Mouse (Mus musculus) lung, embryonic 15.5 days (tissue): ENCODE data around the gene Itga8. TPM values are rescaled to one million over a fixed set of nuclear protein-coding genes. Genes with fewer than 3 reads are reported as not detected.

Source experiments
- ATAC-seq: fragments of 200-750 bp; cut with Nextera tagmentation; 2 replicates; pipeline ENCODE4 v1.8.0; 2017; ENCODE audit warnings: moderate number of reproducible peaks, borderline replicate concordance; ENCODE audit not compliant: low FRiP score, low TSS enrichment; ENCODE audit errors: extremely low read depth
- H3K27ac ChIP-seq: fragments of 300-500 bp; sonication (generic); 2 replicates; pipeline ENCODE4 v1.5.1; 2015; ENCODE audit warnings: moderate library complexity, mild to moderate bottlenecking, inconsistent platforms
- H3K27me3 ChIP-seq: fragments of 300-500 bp; sonication (generic); 2 replicates; pipeline ENCODE4 v1.6.1; 2015; ENCODE audit warnings: inconsistent platforms
- H3K36me3 ChIP-seq: fragments of 300-500 bp; sonication (generic); 2 replicates; pipeline ENCODE4 v1.6.1; 2015; ENCODE audit warnings: inconsistent platforms
- H3K4me1 ChIP-seq: fragments of 300-500 bp; sonication (generic); 2 replicates; pipeline ENCODE4 v1.6.1; 2015; ENCODE audit warnings: inconsistent platforms
- H3K4me2 ChIP-seq: fragments of 300-500 bp; sonication (generic); 2 replicates; pipeline ENCODE4 v1.6.1; 2015; ENCODE audit warnings: inconsistent platforms, mild to moderate bottlenecking, moderate library complexity
- H3K4me3 ChIP-seq: fragments of 300-500 bp; sonication (generic); 2 replicates; pipeline ENCODE4 v1.5.1; 2015; ENCODE audit warnings: mild to moderate bottlenecking, inconsistent platforms
- H3K9ac ChIP-seq: fragments of 300-500 bp; sonication (generic); 2 replicates; pipeline ENCODE4 v1.6.1; 2015; ENCODE audit warnings: inconsistent platforms
- H3K9me3 ChIP-seq: fragments of 300-500 bp; sonication (generic); 2 replicates; pipeline ENCODE4 v1.6.1; 2016; ENCODE audit warnings: inconsistent platforms
- WGBS: fragments of 180-500 bp; shearing (Covaris S2); methylation state at CpG from one replicate; pipeline ENCODE4 v1.1.7; 2015; 5-methylcytosine and 5-hydroxymethylcytosine counted together
- polyA plus RNA-seq: library from polyadenylated mRNA; unstranded; fragments of >200 nt; fragmentation: Nextera tagmentation; extraction: Ambion mirVana; gene quantifications from 2 replicates; pipeline ENCODE4 v1.2.1, GENCODE M21; 2015

Itga8 gene
- polyA plus RNA-seq, 1 experiment from 2014 or later: 32.0 TPM

GRCm38 (mm10) chr2:12138765-12139368, 162.9 kb downstream of the Itga8 start:
- ATAC-seq: no peak
- WGBS: 82% methylated on average over 5 of the region's 5 CpGs
- no peaks in the 10 kb centered on the region for H3K9me3 ChIP-seq

GRCm38 (mm10) chr2:12126580-12126979, 175.1 kb downstream of the Itga8 start:
- H3K4me2 ChIP-seq: no peak overlapping the region
- ATAC-seq: no peak
- no peaks in the 10 kb centered on the region for H3K4me1 ChIP-seq
- H3K27me3 ChIP-seq: no peaks in the 10 kb centered on the region
- H3K36me3 ChIP-seq: 0 out of 2 replicates have a peak, but pooled peaks cover 4% of the 10 kb centered on the region
- no peak overlapping the region for H3K27ac ChIP-seq
- no peaks in the 10 kb centered on the region for H3K9me3 ChIP-seq
- H3K4me3 ChIP-seq: no peak overlapping the region
- H3K9ac ChIP-seq: no peak overlapping the region

More at GRCm38 (mm10) chr2:12138765-12139368, 162.9 kb downstream of the Itga8 start:
- no peak overlapping the region for H3K27ac ChIP-seq
- no peak overlapping the region for H3K4me2 ChIP-seq
- H3K9ac ChIP-seq: no peak overlapping the region
- no peaks in the 10 kb centered on the region for H3K27me3 ChIP-seq
- 0 out of 2 replicates have a peak, but pooled peaks cover 4% of the 10 kb centered on the region for H3K36me3 ChIP-seq
- H3K4me3 ChIP-seq: no peak overlapping the region
- no peaks in the 10 kb centered on the region for H3K4me1 ChIP-seq

- Histone ChIP-seq H3K4me3 (no peak overlapping the region), H3K4me1 (no peaks in the 10 kb centered on the region), H3K27ac (no peak overlapping the region), H3K9me3 (no peaks in the 10 kb centered on the region), H3K36me3 (peaks cover 9% of the 10 kb centered on the region), H3K4me2 (no peak overlapping the region), H3K9ac (no peak overlapping the region), H3K27me3 (no peaks in the 10 kb centered on the region)
- ATAC-seq: no peak
- 47% methylated on average over 2 of the region's 2 CpGs for WGBS
Observed at GRCm38 (mm10) chr2:12115479-12115878, 186.2 kb downstream of the Itga8 start.

GRCm38 (mm10) chr2:12109306-12109705, 192.4 kb downstream of the Itga8 start:
- WGBS: 45% methylated on average over 3 of the region's 3 CpGs
- no peak overlapping the region for H3K4me2 ChIP-seq
- H3K9ac ChIP-seq: no peak overlapping the region
- no peaks in the 10 kb centered on the region for H3K9me3 ChIP-seq
- no peak overlapping the region for H3K4me3 ChIP-seq
- no peaks in the 10 kb centered on the region for H3K36me3 ChIP-seq
- H3K27ac ChIP-seq: no peak overlapping the region
- no peaks in the 10 kb centered on the region for H3K27me3 ChIP-seq
- H3K4me1 ChIP-seq: peaks cover 7% of the 10 kb centered on the region
- ATAC-seq: peak; percentile 49; the same call in 1 of the 2 replicates

- Histone ChIP-seq H3K9ac (no peak overlapping the region), H3K27me3 (no peaks in the 10 kb centered on the region), H3K9me3 (no peaks in the 10 kb centered on the region), H3K4me2 (no peak overlapping the region), H3K27ac (no peak overlapping the region), H3K4me1 (peaks cover 7% of the 10 kb centered on the region), H3K36me3 (no peaks in the 10 kb centered on the region), H3K4me3 (no peak overlapping the region)
- ATAC-seq: no peak
- 93% methylated on average over 2 of the region's 2 CpGs for WGBS
Observed at GRCm38 (mm10) chr2:12108306-12108705, 193.4 kb downstream of the Itga8 start.

- no peak overlapping the region for H3K9ac ChIP-seq
- no peaks in the 10 kb centered on the region for H3K36me3 ChIP-seq
- no peak overlapping the region for H3K4me3 ChIP-seq
- H3K27ac ChIP-seq: no peak overlapping the region
- 37% methylated on average over 2 of the region's 2 CpGs for whole genome bisulfite sequencing
- H3K4me1 ChIP-seq: peaks cover 7% of the 10 kb centered on the region
- no peak overlapping the region for H3K4me2 ChIP-seq
- no peaks in the 10 kb centered on the region for H3K9me3 ChIP-seq
- no peaks in the 10 kb centered on the region for H3K27me3 ChIP-seq
- ATAC-seq: peak; percentile 41; the same call in 1 of the 2 replicates
Observed at GRCm38 (mm10) chr2:12107265-12107664, 194.5 kb downstream of the Itga8 start.

- 42% methylated on average over 1 of the region's 1 CpGs for WGBS
- ATAC-seq: no peak
- H3K4me2 ChIP-seq: no peak overlapping the region
- H3K36me3 ChIP-seq: no peaks in the 10 kb centered on the region
- H3K27me3 ChIP-seq: no peaks in the 10 kb centered on the region
- H3K4me1 ChIP-seq: peaks cover 5% of the 10 kb centered on the region; the same call in 1 of the 2 replicates
- no peak overlapping the region for H3K4me3 ChIP-seq
- H3K9me3 ChIP-seq: no peaks in the 10 kb centered on the region
- no peak overlapping the region for H3K9ac ChIP-seq
- H3K27ac ChIP-seq: no peak overlapping the region
Observed at GRCm38 (mm10) chr2:12103183-12103582, 198.5 kb downstream of the Itga8 start.

GRCm38 (mm10) chr2:12092203-12092984, 209.3 kb downstream of the Itga8 start:
- no peaks in the 10 kb centered on the region for H3K36me3 ChIP-seq
- no peaks in the 10 kb centered on the region for H3K4me1 ChIP-seq
- no peaks in the 10 kb centered on the region for H3K27me3 ChIP-seq
- WGBS: 42% methylated on average over 7 of the region's 7 CpGs
- H3K4me3 ChIP-seq: no peak overlapping the region
- H3K27ac ChIP-seq: peak overlapping the region; percentile 57
- no peaks in the 10 kb centered on the region for H3K9me3 ChIP-seq
- H3K9ac ChIP-seq: no peak overlapping the region
- peak; percentile 69; the same call in 1 of the 2 replicates for ATAC-seq
- no peak overlapping the region for H3K4me2 ChIP-seq

- H3K4me1 ChIP-seq: no peaks in the 10 kb centered on the region
- no peaks in the 10 kb centered on the region for H3K36me3 ChIP-seq
- no peak overlapping the region for H3K27ac ChIP-seq
- H3K4me3 ChIP-seq: no peak overlapping the region
- H3K4me2 ChIP-seq: no peak overlapping the region
- no peak overlapping the region for H3K9ac ChIP-seq
- no peaks in the 10 kb centered on the region for H3K9me3 ChIP-seq
- WGBS: 79% methylated on average over 2 of the region's 2 CpGs
- H3K27me3 ChIP-seq: no peaks in the 10 kb centered on the region
- no peak for ATAC-seq
Observed at GRCm38 (mm10) chr2:12090993-12091392, 210.7 kb downstream of the Itga8 start.

- H3K36me3 ChIP-seq: no peaks in the 10 kb centered on the region
- H3K9ac ChIP-seq: no peak overlapping the region
- no peaks in the 10 kb centered on the region for H3K4me1 ChIP-seq
- no peaks in the 10 kb centered on the region for H3K9me3 ChIP-seq
- H3K27me3 ChIP-seq: no peaks in the 10 kb centered on the region
- H3K4me2 ChIP-seq: no peak overlapping the region
- ATAC-seq: no peak
- no peak overlapping the region for H3K27ac ChIP-seq
- H3K4me3 ChIP-seq: no peak overlapping the region
- WGBS: 80% methylated on average over 2 of the region's 2 CpGs
Observed at GRCm38 (mm10) chr2:12085492-12085891, 216.2 kb downstream of the Itga8 start.

- H3K4me2 ChIP-seq: no peak overlapping the region
- H3K27me3 ChIP-seq: no peaks in the 10 kb centered on the region
- WGBS: 80% methylated on average over 4 of the region's 4 CpGs
- H3K9me3 ChIP-seq: no peaks in the 10 kb centered on the region
- H3K27ac ChIP-seq: no peak overlapping the region
- H3K9ac ChIP-seq: no peak overlapping the region
- H3K36me3 ChIP-seq: no peaks in the 10 kb centered on the region
- no peak for ATAC-seq
- H3K4me3 ChIP-seq: no peak overlapping the region
- no peaks in the 10 kb centered on the region for H3K4me1 ChIP-seq
Observed at GRCm38 (mm10) chr2:12084341-12084740, 217.4 kb downstream of the Itga8 start.

- H3K4me2 ChIP-seq: no peak overlapping the region
- no peaks in the 10 kb centered on the region for H3K27me3 ChIP-seq
- H3K4me1 ChIP-seq: no peaks in the 10 kb centered on the region
- no peak overlapping the region for H3K4me3 ChIP-seq
- no peak overlapping the region for H3K27ac ChIP-seq
- 63% methylated on average over 2 of the region's 2 CpGs for WGBS
- no peak overlapping the region for H3K9ac ChIP-seq
- H3K9me3 ChIP-seq: no peaks in the 10 kb centered on the region
- H3K36me3 ChIP-seq: no peaks in the 10 kb centered on the region
- ATAC-seq: no peak
Observed at GRCm38 (mm10) chr2:12077266-12077891, 224.3 kb downstream of the Itga8 start.
